Mouse (Mus musculus) kidney, adult 2 months (tissue): ENCODE data around the gene Slk.

Experiments
- CTCF ChIP-seq: fragments of 200-500 bp; conservative IDR thresholded peaks from 2 replicates; pipeline ENCODE4 v1.5.1; 2011; ENCODE audit warnings: low read depth, mild to moderate bottlenecking, control low read depth, low read length, moderate library complexity, mixed read lengths; ENCODE audit not compliant: insufficient read depth, insufficient read length
- POLR2A ChIP-seq: fragments of 200-500 bp; IDR thresholded peaks from one replicate; pipeline ENCODE4 v1.6.1; 2011; ENCODE audit warnings: low read depth, low read length, control low read depth

- no peak for TF ChIP-seq POLR2A
- no peak for TF ChIP-seq CTCF
Measured at GRCm38 (mm10) chr19:47559751-47560512, 19.5 kb upstream of the Slk start.
